Mouse (Mus musculus): ENCODE measurements around the gene Ttll1. TPM values are rescaled to one million over a fixed set of nuclear protein-coding genes. Genes with fewer than 3 reads are reported as not detected.

Gene Ttll1
- total and polyA plus RNA-seq, 3 experiments = 2.5 to 9.9 (median 4.9) TPM

DNA sequence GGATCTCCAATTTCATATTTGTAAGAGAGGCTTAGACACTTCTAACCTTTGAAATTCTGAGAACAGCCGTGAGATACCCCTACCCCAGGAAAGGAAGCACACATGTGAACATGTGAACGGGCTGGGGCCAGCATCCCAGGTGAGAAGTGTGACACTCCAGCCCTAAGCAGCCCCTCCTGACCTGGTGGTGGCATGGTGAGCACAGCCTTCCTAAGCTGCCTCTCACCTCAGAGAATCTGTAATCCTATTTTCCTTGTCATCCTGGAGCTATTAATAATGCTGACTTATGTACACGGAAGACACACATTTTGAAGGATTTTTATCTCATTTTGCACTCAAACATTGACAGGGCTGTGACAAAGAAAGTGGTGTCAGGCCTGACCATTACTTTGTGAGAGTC, 49.8 kb downstream of the Ttll1 start:
- in situ Hi-C loops (cut with MboI; ENCODE audit: low pct_ligation_motif_present, low pct_unique_long_range_greater_than_20kb, low sequenced_read_pairs) = no loop called here
- no peak overlapping the region for H3K27ac ChIP-seq (ENCODE audit: insufficient read depth, low read depth)
- peaks cover 6 to 76% of the 10 kb centered on the region in 2 experiments for H3K4me1 ChIP-seq (ENCODE audit: control insufficient read depth in 1 of 2, insufficient read depth in 2 of 2)
- H3K27me3 ChIP-seq (replicated peaks) = no peaks in the 10 kb centered on the region
- no peak overlapping the region for H3K9ac ChIP-seq (ENCODE audit: insufficient read depth, low read depth)
- dilution Hi-C loops (cut with MboI; ENCODE audit: extremely low pct_ligation_motif_present, extremely low pct_unique_long_range_greater_than_20kb, low sequenced_read_pairs) = no loop called here
- no peaks in the 10 kb centered on the region for H3K9me3 ChIP-seq (replicated peaks; ENCODE audit: low read length)
- H3K4me2 ChIP-seq (ENCODE audit: insufficient read depth, low read depth, poor library complexity, severe bottlenecking) = no peak overlapping the region
- DNase-seq (ENCODE audit: extremely low read depth) = no peak
- TF ChIP-seq IRF4 (IDR thresholded peaks at IDR 0.05; ENCODE audit: low read depth, low read length) (no peak), CHD2 (IDR thresholded peaks at IDR 0.05; ENCODE audit: low read length) (no peak), ZNF384 (IDR thresholded peaks at IDR 0.05; ENCODE audit: low read depth, low read length) (no peak), JUN (IDR thresholded peaks at IDR 0.05; ENCODE audit: insufficient read depth, low read depth, low read length) (no peak), ELF1 (IDR thresholded peaks at IDR 0.05; ENCODE audit: low read depth, low read length) (no peak), ZKSCAN1 (IDR thresholded peaks at IDR 0.05; ENCODE audit: borderline replicate concordance, low read depth, low read length) (no peak), MXI1 (IDR thresholded peaks at IDR 0.05; ENCODE audit: low read depth, low read length) (no peak), E2F4 (IDR thresholded peaks at IDR 0.05; ENCODE audit: insufficient replicate concordance, low read depth, low read length) (no peak), POLR2A (IDR thresholded peaks at IDR 0.05; ENCODE audit: low read depth, low read length) (no peak), ETS1 (conservative IDR thresholded peaks at IDR 0.05; ENCODE audit: low read depth, low read length) (no peak), ZMIZ1 (IDR thresholded peaks at IDR 0.05; ENCODE audit: low read depth, low read length) (no peak), MYC (IDR thresholded peaks at IDR 0.05; ENCODE audit: low read depth, low read length) (no peak), NRF1 (IDR thresholded peaks at IDR 0.05; ENCODE audit: low read depth, low read length) (no peak), NELFE (IDR thresholded peaks at IDR 0.05; ENCODE audit: low read depth, low read length) (no peak), KAT2A (IDR thresholded peaks at IDR 0.05; ENCODE audit: insufficient replicate concordance, low read length) (no peak), POLR2AphosphoS2 (IDR thresholded peaks at IDR 0.05; ENCODE audit: low read depth, low read length) (no peak), GABPA (IDR thresholded peaks at IDR 0.05; ENCODE audit: insufficient replicate concordance, low read depth, low read length) (no peak), BHLHE40 (IDR thresholded peaks at IDR 0.05; ENCODE audit: low read depth, low read length) (no peak), MEF2A (IDR thresholded peaks at IDR 0.05; ENCODE audit: borderline replicate concordance, low read depth, low read length) (no peak)
- peaks cover 0 to 21% of the 10 kb centered on the region in 2 experiments for H3K36me3 ChIP-seq (replicated peaks in 1 of 2; ENCODE audit: control insufficient read depth in 1 of 2, insufficient read depth in 1 of 2, low read length in 1 of 2)
- peaks cover 32% of the 10 kb centered on the region for H3K79me2 ChIP-seq (replicated peaks; ENCODE audit: control insufficient read depth, extremely low read depth, insufficient read depth, poor library complexity, severe bottlenecking)
- H3K4me3 ChIP-seq (replicated peaks in 1 of 3; ENCODE audit: low read depth in 2 of 3, low read length in 2 of 3, poor library complexity in 1 of 3) = no peak overlapping the region

DNA sequence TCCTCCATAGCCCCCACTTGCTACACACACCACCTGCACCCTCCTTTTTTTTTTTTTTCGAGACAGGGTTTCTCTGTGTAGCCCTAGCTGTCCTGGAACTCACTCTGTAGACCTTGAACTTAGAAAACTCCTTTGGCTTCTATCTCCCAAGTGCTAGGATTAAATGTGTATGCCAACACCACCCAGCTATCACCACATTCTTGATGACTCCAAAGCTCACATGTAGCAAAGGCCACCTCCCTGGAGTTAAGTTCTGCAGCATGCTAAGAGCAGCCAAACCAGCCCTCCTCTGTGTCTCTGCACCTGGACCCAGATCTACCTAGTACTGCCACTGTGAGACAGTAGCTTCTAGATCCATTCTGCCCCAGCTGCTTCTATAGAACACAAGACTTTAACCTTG, 53.2 kb downstream of the Ttll1 start:
- dilution Hi-C loops (cut with MboI; ENCODE audit: extremely low pct_ligation_motif_present, extremely low pct_unique_long_range_greater_than_20kb, low sequenced_read_pairs) (no loop called here), in situ Hi-C loops (cut with MboI; ENCODE audit: low pct_ligation_motif_present, low pct_unique_long_range_greater_than_20kb, low sequenced_read_pairs) (no loop called here)
- Histone ChIP-seq H3K9ac (ENCODE audit: insufficient read depth, low read depth) (no peak overlapping the region), H3K4me3 (replicated peaks in 1 of 3; ENCODE audit: low read depth in 2 of 3, low read length in 2 of 3, poor library complexity in 1 of 3) (no peak overlapping the region), H3K4me1 (ENCODE audit: control insufficient read depth in 1 of 2, insufficient read depth in 2 of 2) (peaks cover 7 to 90% of the 10 kb centered on the region in 2 experiments), H3K27ac (ENCODE audit: insufficient read depth, low read depth) (no peak overlapping the region), H3K79me2 (replicated peaks; ENCODE audit: control insufficient read depth, extremely low read depth, insufficient read depth, poor library complexity, severe bottlenecking) (peaks cover 40% of the 10 kb centered on the region), H3K36me3 (replicated peaks in 1 of 2; ENCODE audit: control insufficient read depth in 1 of 2, insufficient read depth in 1 of 2, low read length in 1 of 2) (peaks cover 0 to 27% of the 10 kb centered on the region in 2 experiments), H3K9me3 (replicated peaks; ENCODE audit: low read length) (no peaks in the 10 kb centered on the region), H3K27me3 (replicated peaks) (no peaks in the 10 kb centered on the region), H3K4me2 (ENCODE audit: insufficient read depth, low read depth, poor library complexity, severe bottlenecking) (no peak overlapping the region)
- no peak for DNase-seq (ENCODE audit: extremely low read depth)
- TF ChIP-seq CHD2 (IDR thresholded peaks at IDR 0.05; ENCODE audit: low read length) = no peak
- no peak for TF ChIP-seq TCF12 (IDR thresholded peaks at IDR 0.05; ENCODE audit: low read depth, low read length)
- TF ChIP-seq MEF2A (IDR thresholded peaks at IDR 0.05; ENCODE audit: borderline replicate concordance, low read depth, low read length) = no peak
- TF ChIP-seq ZNF384 (IDR thresholded peaks at IDR 0.05; ENCODE audit: low read depth, low read length) = no peak
- TF ChIP-seq CHD1 (IDR thresholded peaks at IDR 0.05; ENCODE audit: low read depth, low read length) = no peak
- TF ChIP-seq IRF4 (IDR thresholded peaks at IDR 0.05; ENCODE audit: low read depth, low read length) = no peak
- no peak for TF ChIP-seq RAD21 (IDR thresholded peaks at IDR 0.05; ENCODE audit: low read depth, low read length)
- no peak for TF ChIP-seq ETS1 (conservative IDR thresholded peaks at IDR 0.05; ENCODE audit: low read depth, low read length)
- TF ChIP-seq KAT2A (IDR thresholded peaks at IDR 0.05; ENCODE audit: insufficient replicate concordance, low read length) = no peak
- no peak for TF ChIP-seq EP300 (IDR thresholded peaks at IDR 0.05; ENCODE audit: low read length)
- no peak for TF ChIP-seq POLR2AphosphoS2 (IDR thresholded peaks at IDR 0.05; ENCODE audit: low read depth, low read length)
- no peak for TF ChIP-seq ZC3H11A (IDR thresholded peaks at IDR 0.05; ENCODE audit: low read depth, low read length)
- TF ChIP-seq CTCF (conservative IDR thresholded peaks at IDR 0.05 in 1 of 2, IDR thresholded peaks at IDR 0.05 in 1 of 2; ENCODE audit: low read depth in 2 of 2, low read length in 2 of 2) = no peak
